Mouse (Mus musculus): ENCODE measurements around the gene Qpctl.

Qpctl gene

GRCm38 (mm10) chr7:19119631-19120429 is 29.3 kb downstream of the Qpctl start, which contains the start of gene Fbxo46:
Gene Fbxo46, plus strand, starts transcription at chr7:19119859.
- DNase-seq (ENCODE audit: low spot score), result peak; percentile 96

GRCm38 (mm10) chr7:19119083-19119482 is 30.0 kb downstream of the Qpctl start:
- no peak for DNase-seq (ENCODE audit: low spot score)

- DNase-seq (ENCODE audit: low spot score), result peak; percentile 65
Observed at GRCm38 (mm10) chr7:19118028-19118771, 30.9 kb downstream of the Qpctl start, which contains the start of gene Gm4969. Gene Gm4969, minus strand, starts transcription at chr7:19118368.

GRCm38 (mm10) chr7:19109565-19109964 is 39.5 kb downstream of the Qpctl start:
- no peak for DNase-seq (ENCODE audit: low spot score)

GRCm38 (mm10) chr7:19107436-19107835 is 41.7 kb downstream of the Qpctl start:
- no peak for DNase-seq (ENCODE audit: low spot score)

GRCm38 (mm10) chr7:19104486-19104885 is 44.6 kb downstream of the Qpctl start:
- no peak for DNase-seq (ENCODE audit: low spot score)

GRCm38 (mm10) chr7:19103741-19104140 is 45.4 kb downstream of the Qpctl start:
- DNase-seq (ENCODE audit: low spot score), result no peak

GRCm38 (mm10) chr7:19100290-19100689 is 48.8 kb downstream of the Qpctl start:
- no peak for DNase-seq (ENCODE audit: low spot score)

GRCm38 (mm10) chr7:19098811-19099210 is 50.3 kb downstream of the Qpctl start:
- DNase-seq (ENCODE audit: low spot score), result no peak

- no peak for DNase-seq (ENCODE audit: low spot score)
Observed at GRCm38 (mm10) chr7:19097863-19098262, 51.2 kb downstream of the Qpctl start.

GRCm38 (mm10) chr7:19097217-19097616 is 51.9 kb downstream of the Qpctl start:
- DNase-seq (ENCODE audit: low spot score), result no peak

- DNase-seq (ENCODE audit: low spot score), result no peak
Observed at GRCm38 (mm10) chr7:19096421-19096976, 52.6 kb downstream of the Qpctl start.

GRCm38 (mm10) chr7:19095751-19096110 is 53.4 kb downstream of the Qpctl start:
- DNase-seq (ENCODE audit: low spot score), result peak; percentile 84

GRCm38 (mm10) chr7:19094826-19095750 is 54.0 kb downstream of the Qpctl start:
- DNase-seq (ENCODE audit: low spot score), result peak; percentile 50

- no peak for DNase-seq (ENCODE audit: low spot score)
Observed at GRCm38 (mm10) chr7:19094471-19094825, 54.6 kb downstream of the Qpctl start, which contains the start of gene Six5. Gene Six5, plus strand, starts transcription at chr7:19094594.

GRCm38 (mm10) chr7:19093537-19094385 is 55.3 kb downstream of the Qpctl start:
- peak; percentile 98 for DNase-seq (ENCODE audit: low spot score)

- DNase-seq (ENCODE audit: low spot score), result peak; percentile 80
Observed at GRCm38 (mm10) chr7:19093174-19093521, 55.9 kb downstream of the Qpctl start.

GRCm38 (mm10) chr7:19092381-19093173 is 56.5 kb downstream of the Qpctl start:
- DNase-seq (ENCODE audit: low spot score), result peak; percentile 66

- no peak for DNase-seq (ENCODE audit: low spot score)
Observed at GRCm38 (mm10) chr7:19091913-19092312, 57.2 kb downstream of the Qpctl start.
